Mouse (Mus musculus) urinary bladder, postnatal 36 days (tissue): ENCODE results near the gene Atg16l2.

Experiments
- DNase-seq, 2 experiments: peaks; one replicate each; pipeline ENCODE4 v3.0.0; 2022; ENCODE audit warnings: low spot score in 2 of 2, mixed read lengths in 1 of 2

Atg16l2 gene

DNA sequence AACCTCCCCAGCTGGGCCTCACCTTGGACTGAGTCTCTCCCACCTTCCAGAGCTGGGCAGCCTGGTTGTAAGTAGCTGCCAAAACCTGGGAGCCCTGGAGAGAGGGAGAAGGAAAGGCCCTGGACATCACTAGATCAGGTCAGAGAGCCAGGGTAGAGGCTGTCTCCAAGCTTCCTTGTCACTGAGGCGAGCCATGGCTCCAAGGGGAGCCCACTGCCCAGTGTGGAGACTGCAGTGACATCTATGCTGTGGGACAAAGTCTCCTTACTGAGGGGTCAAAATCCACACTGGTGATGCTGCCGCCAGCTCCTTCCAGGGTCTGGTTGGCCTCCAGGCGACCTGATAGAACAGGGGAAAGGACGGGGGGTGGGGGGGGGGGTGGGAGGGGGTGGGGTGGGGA is 10.0 kb downstream of the Atg16l2 start:
- no peak for DNase-seq

- DNase-seq = no peak
Measured at GRCm38 (mm10) chr7:101291641-101292040, 10.4 kb downstream of the Atg16l2 start.

DNA sequence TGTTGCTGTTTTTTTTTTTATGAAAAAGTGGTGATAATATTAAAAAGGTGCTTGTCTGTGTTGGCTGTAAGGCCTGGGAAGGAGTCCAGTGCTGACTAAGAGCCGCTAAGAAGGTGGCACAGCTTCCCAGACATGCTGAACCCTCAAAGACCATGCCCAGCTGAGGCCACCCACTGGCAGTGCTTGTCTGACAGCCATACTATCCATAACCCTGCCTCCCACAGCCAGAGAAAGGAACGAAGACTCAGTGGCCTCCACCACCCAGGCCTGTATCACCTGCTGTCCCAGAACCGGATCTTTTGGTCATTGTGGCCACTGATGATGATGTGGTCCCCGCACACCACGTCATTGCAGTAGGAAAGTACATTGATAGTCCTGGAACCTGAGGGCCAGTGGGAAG is 10.8 kb downstream of the Atg16l2 start:
- no peak for DNase-seq

GRCm38 (mm10) chr7:101290401-101290800 is 11.7 kb downstream of the Atg16l2 start:
- DNase-seq = no peak

GRCm38 (mm10) chr7:101288436-101288835 is 13.6 kb downstream of the Atg16l2 start:
- DNase-seq = peak in 1 of 2 experiments; percentile 44

DNA sequence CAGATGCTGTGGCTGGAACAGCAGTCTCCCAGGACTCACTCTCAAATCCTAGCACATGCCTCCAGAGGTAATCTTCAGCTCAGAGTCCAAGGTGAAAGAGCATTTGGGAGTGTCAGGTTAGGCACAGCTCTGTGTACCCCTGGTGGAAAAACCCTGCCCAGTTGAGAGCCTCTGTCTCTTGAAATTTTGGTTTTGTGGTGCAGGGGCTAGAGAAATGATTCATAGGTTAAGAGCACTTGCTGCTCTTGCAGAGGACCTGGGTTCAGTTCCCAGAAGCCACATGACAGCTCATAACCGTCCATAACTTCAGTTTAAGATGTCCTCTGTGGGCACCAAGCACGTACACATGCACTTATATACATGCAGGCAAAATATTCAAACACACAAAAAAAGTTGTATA is 14.2 kb downstream of the Atg16l2 start:
- DNase-seq = no peak

DNA sequence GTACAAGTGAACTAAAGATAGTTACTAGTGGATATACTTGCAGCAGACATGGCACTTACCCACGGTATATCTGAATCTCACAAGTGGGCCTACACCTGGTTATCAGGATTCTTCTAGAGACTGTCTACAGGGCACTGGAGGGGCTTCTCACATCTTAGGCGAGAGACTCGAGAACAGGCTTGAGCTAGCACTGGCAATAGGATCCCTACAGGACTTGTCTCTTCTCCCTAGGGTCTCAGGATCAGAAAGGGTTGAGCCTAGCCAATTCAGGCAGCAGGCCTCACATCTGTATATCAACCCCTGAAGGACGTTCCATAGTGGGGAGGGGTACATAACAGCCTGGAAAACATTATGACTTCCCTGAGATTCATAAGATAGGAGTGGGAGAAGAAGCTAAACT is 15.2 kb downstream of the Atg16l2 start:
- no peak for DNase-seq

DNA sequence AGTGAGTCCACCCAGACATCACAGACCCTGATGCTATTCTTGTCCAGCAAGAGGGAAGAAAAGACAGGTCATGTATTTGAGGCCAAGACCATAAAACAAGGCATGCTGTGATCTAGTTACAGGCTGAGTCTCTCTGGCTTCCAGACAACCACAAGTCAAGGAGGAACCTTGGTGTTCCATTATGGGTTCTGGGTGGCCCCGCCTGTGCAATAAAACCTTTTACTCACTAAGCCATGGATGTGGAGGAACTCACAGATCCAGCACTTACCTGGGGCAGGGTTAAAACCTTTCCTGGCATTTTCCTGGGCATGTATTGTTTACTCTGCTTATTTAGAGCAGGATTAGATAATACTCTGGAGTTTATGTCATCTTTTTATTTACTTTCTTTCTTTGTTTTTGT is 17.5 kb downstream of the Atg16l2 start:
- DNase-seq = no peak

DNA sequence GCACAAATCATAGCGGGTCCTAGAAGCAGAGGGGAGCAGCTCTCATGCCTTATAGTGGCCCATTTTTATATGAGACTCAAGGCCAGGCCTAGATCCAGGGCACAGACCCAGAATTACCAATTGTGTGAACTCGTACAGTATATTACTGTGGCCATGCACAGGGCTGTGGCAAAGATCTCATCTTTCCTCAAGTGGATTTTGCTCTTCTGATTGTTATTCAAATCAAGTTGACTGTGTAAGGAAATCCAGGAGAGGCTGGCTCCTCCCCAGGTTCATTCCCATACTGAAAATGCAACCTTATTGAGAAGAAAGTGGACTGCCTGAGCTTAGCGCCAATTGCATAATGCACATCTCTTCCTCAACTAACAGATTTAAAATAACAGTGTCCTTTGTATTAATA is 19.3 kb downstream of the Atg16l2 start:
- DNase-seq = no peak

GRCm38 (mm10) chr7:101272466-101273160 is 29.4 kb downstream of the Atg16l2 start:
- DNase-seq = no peak

GRCm38 (mm10) chr7:101271602-101272001 is 30.4 kb downstream of the Atg16l2 start:
- DNase-seq = no peak

- no peak for DNase-seq
Measured at GRCm38 (mm10) chr7:101267457-101268259, 34.4 kb downstream of the Atg16l2 start.

DNA sequence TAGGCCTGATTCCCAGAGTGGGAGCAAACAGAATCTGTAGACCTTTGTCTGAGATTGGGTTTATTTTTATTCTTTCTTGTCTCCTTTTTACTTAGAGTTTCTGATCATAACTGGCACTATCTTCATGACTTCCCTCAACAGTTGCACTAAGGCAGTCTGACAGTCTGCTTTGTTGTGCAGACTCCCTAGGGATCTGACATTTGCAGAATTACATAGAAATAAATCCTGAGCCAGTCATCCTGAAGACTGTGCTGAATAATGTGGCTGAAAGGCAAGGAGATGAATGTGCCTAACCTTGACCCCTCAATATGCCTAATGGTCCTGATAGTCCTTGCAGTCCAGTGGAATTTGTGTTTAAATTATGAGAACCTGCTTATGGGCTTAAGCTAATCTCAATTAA is 38.5 kb downstream of the Atg16l2 start:
- DNase-seq = no peak

DNA sequence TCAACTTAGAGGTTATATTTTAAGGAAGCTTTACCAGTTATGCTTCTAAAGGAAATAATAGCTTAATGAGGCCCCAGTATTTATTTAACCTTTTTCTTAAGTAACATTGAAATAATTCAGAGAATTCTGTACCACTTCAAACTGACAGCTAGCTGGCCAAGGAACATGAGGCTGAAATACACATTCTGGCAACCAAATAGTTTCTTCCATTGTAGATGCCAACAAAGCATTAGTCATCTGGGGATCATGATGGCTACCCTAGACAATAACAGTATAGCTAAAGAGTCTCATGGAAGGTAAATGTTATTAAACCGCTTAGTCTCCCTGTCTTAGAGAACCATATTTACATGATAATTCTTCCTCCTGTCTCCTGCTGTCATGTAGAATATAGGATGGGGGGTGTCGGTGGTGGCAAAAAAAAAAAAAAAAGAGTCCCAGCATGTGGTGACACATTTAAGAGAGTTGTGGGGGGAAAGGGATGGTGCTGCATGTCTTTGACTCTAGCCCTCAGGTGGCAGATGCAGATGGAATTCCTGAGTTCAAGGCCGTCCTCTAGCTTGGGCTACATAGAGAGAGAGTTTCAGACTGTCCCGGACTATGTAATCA is 40.0 kb downstream of the Atg16l2 start:
- no peak for DNase-seq

- DNase-seq = no peak
Measured at GRCm38 (mm10) chr7:101258482-101258881, 43.6 kb downstream of the Atg16l2 start.

GRCm38 (mm10) chr7:101253071-101253470 is 49.0 kb downstream of the Atg16l2 start:
- DNase-seq = no peak

DNA sequence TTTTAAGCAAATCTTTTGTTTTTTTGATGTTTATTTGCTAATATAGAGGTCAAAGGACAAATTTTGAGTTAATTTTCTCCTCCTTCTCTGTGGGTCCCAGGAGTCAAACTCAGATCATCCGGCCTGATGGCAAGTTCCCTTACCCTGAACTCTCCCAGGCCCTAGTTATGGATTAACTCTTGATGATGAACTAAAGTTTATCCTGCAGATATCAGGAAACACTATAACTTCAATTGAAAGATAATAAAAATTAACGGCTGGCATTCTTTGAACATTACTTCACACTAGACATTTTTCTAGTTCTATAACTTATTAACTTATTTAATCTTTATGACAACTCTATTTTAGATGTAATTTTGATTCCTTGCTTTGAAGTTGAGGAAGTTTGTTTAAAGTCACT is 52.9 kb downstream of the Atg16l2 start:
- no peak for DNase-seq

- no peak for DNase-seq
Measured at GRCm38 (mm10) chr7:101248760-101249159, 53.3 kb downstream of the Atg16l2 start.

- no peak for DNase-seq
Measured at GRCm38 (mm10) chr7:101236712-101237473, 65.2 kb downstream of the Atg16l2 start.

GRCm38 (mm10) chr7:101232716-101233115 is 69.3 kb downstream of the Atg16l2 start:
- DNase-seq = no peak

DNA sequence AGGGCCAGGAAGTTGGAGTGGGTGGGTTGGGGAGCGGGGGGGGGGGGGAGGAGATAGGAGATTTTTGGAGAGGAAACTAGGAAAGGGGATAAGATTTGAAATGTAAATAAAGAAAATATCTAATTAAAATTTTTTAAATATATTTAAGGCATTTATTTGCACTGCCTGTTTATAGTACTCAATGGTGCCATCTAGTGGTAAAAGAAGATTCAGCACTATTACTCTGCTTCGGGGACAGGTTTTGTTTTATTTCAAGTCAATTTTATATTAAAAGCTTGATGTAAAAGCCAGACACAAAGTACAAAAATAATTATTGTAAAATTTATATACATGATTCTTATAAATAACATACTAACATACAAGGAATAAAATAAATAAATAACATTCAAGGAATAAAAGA is 70.6 kb downstream of the Atg16l2 start:
- no peak for DNase-seq

DNA sequence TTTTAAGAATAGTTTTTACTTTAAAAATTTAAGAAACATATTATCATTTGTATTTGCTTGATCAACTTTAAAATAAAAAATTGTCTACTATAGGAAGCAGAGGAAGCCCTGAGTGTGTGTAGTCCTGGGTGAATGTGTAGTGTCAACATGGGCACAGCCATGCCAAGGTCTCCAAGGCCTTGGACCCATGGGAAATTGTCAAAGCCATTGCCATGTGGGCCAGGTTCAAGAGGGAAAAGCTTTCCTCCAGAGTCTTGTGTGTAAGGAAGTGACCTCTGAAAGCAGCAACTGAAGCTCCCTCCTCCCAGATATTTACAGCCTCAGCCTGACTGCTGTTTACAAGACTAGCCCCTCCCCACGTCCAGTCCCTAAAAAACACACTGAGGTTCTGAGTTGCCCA is 72.7 kb downstream of the Atg16l2 start:
- DNase-seq = no peak
